Mouse (Mus musculus) duodenum, adult 2 months (tissue): ENCODE results near the gene Galc. TPM values are rescaled to one million over a fixed set of nuclear protein-coding genes. Genes with fewer than 3 reads are reported as not detected.

ENCODE experiments used
- polyA plus RNA-seq: library from polyadenylated mRNA; depleted of rRNA; stranded (reverse); fragments of >200 nt; gene quantifications from 2 replicates; pipeline ENCODE4 v1.2.3, GENCODE M21; 2012; ENCODE audit warnings: low replicate concordance; rRNA removed

The Galc gene
- polyA plus RNA-seq = 1.6 and 2.1 TPM in 2 replicates

DNA sequence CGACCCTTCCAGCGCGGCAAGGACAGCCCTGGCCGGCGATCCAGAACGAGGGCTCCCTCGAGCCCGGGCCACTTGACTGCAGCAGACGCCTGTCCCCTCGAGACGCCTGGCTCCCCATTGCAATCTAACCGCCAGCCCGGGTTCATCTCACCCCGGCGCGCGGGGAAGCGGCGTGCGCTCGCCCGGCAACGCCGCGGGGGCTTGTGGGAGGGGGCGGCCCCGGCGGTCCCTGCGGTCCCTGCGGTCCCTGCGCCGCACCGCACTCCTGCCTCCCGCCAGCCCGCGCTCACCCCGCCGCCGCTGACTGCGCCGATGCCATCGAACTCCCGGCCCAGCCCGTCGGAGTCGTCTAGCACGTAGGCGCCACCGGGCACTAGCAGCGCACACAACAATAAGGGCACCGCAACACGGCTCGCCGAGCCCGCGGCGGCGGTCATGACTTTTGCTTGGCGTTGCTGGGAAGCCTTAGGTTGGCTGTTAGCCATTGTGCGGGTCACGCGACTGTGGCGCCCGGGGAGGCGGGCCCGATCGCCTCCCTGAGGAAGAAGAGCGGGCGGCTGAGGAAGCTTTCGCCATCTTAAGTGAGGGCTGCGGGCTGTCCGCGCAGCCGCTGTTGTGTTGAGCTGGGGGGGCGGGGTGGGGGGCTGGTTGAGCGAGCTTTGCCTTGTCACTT is at the start of gene Galc:
Gene Galc, minus strand, starts transcription at position 615 of the 673 bp plus-strand sequence.

GRCm38 (mm10) chr12:98268441-98269369 is 9.4 kb upstream of the Galc start, which contains the start of gene Gpr65:
Gpr65 (plus strand) TSS chr12:98268635.

Other genes with a start within 250 kb of the Galc start
- gene Gpr65, start 9.2 kb upstream of the Galc start, polyA plus RNA-seq = 0.50 and 0.54 TPM in 2 replicates